Mouse (Mus musculus) thymus, postnatal 14 days (tissue): ENCODE results near the gene Eva1c.

ENCODE experiments used
- DNase-seq: peaks from one replicate; pipeline ENCODE4 v3.0.0; 2021

Gene Eva1c

DNA sequence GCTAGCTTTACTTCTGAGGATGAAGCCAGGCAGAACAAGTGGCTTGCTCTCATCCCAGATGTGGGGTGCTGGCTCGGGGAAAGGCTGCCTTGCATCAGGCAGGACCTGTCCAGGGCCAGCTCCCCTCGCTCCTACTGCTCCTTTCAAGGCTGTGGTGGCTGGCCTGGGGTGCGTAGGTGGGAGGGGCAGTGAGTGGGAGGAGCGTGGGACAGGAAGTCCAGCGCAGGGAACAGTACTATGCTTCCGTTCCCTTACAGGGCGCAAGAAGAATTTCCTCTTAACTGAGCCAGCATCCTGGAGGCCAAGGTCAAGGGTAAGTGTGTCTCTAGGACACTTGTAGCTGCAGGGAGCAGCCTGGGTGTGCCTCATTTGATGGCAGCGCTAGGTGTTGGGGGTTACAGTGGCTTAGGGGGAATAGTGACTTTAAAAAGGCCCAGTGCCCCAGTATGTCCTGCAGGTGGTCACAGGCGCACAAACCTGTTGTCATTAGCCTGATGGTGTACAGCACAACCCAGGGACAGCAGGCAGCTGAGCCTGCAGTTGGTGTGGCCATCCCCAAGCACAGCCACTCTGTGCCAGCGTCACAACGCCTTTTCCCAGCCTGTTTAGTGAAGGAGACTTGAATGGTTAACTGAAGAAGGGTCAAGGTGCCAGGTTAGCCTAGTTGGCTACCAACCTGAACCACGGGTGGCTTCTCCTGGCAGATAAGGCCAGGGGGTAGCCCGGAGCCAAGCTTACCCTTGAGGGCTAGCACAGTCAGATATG is 98.3 kb downstream of the Eva1c start:
- no peak for DNase-seq

DNA sequence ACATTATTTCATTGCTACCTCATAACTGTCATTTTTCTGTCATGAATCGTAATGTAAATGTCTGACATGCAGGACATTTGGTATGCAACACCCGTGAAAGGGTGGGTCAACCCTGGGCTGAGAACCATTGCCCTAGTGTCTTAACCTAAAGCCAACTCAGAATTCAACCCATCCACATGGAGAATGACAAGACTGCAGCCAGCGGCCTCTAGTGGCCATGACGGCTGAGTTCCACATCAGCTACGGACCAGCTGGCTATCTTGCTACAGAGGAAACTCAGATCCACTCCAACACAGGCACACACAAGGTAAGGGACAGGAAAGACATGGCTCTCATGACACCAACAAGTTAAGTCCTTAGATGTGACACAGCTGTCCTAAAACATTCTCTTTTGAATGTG is 98.9 kb downstream of the Eva1c start:
- DNase-seq = peak; percentile 35

DNA sequence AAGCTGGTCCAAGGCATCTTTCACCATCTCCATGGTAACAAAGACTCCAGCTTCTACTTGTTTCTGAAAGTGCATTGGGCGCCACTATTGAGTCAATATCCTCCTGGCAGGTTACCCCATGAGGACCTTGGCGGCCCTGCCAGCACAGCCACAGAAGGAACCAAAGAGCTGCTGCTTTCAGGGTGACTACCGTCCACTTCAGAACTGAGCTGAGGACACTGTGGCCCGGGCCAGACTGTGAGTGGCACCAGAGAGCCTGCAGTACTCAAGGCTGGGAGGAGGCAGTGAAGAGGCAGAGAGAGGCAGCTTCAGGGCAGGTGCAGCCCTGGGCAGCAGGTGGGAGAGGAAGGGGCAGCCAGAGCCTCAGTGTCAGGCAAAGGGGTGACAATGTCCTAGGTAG is 100.9 kb downstream of the Eva1c start:
- DNase-seq = no peak

- peak; percentile 16 for DNase-seq
Observed at GRCm38 (mm10) chr16:90933534-90934176, 107.1 kb downstream of the Eva1c start.

DNA sequence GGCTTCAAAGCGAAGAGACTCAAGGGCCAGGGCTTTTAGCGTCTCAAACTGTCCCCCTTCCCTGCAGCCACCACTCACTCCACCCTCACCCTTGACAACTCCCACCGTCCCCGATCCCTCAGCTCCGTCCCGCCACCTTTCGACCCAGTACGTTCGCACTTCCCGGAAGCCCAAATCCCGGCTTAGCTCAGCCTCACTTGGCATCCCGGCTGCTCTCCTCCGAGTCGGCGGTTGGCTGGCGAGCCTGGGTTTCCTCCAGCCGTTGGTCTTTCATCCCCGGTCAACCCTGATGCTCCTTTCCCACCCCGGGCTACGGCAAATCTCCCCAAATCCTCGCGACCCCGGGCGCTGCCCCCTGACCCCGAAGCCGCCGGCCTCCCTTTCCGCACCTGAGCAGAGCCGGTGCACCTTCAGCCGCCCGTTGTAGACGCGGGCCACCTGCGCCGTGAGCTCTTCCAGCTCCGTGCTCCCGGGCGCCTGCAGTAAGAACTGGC is 107.7 kb downstream of the Eva1c start:
- DNase-seq = peak; percentile 64

GRCm38 (mm10) chr16:90934687-90935328 is 108.3 kb downstream of the Eva1c start, which contains the start of gene Cfap298:
Cfap298 (minus strand) TSS chr16:90935114.
- peak; percentile 91 for DNase-seq

GRCm38 (mm10) chr16:90941246-90941645 is 114.7 kb downstream of the Eva1c start:
- no peak for DNase-seq

GRCm38 (mm10) chr16:90946977-90947376 is 120.5 kb downstream of the Eva1c start:
- no peak for DNase-seq

GRCm38 (mm10) chr16:90950354-90950963 is 123.9 kb downstream of the Eva1c start:
- no peak for DNase-seq

DNA sequence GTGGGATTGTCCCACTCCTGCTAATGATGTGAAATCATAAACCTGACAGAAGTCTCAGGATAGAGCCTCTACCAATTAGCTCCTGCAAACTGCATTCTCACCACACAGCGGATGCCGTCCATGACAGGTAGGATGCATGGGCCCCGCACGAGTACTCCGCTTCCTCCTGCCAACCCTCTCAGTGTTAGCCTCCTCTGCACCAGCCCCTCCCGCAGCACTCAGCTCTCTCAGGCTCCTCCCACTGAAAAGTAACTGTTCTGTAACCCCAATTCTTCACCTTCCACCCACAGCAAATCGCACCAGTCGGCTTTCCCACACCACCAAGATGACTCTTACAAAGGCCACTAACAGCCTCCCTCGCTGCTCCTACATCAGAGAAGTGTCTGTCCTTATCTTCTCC is 126.6 kb downstream of the Eva1c start:
- no peak for DNase-seq

DNA sequence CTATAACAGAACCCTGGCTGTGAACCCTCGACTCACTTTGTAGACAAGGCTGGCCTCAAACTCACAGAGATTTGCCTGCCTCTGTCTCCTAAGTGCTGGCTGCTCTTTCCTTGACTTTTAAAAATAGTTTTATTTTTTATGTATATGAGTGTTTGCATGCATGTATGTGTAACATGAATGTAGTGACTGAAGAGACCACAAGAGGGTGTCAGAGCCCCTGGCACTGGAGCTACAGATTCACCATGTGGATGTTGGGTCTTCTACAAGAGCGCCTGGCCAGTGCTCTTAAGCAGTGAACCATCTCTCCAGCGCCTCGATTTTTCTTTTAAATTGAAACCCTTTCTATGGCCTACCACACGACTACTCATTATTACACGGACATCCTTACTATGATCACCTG is 127.3 kb downstream of the Eva1c start:
- DNase-seq = no peak
